Mouse (Mus musculus) Muller cell, postnatal 12 days (primary cell): ENCODE measurements around the gene Schip1.

Experiments
- DNase-seq: peaks from one replicate; pipeline ENCODE4 v3.0.0-alpha.2; 2015; ENCODE audit errors: inconsistent ontology term

Gene Schip1

DNA sequence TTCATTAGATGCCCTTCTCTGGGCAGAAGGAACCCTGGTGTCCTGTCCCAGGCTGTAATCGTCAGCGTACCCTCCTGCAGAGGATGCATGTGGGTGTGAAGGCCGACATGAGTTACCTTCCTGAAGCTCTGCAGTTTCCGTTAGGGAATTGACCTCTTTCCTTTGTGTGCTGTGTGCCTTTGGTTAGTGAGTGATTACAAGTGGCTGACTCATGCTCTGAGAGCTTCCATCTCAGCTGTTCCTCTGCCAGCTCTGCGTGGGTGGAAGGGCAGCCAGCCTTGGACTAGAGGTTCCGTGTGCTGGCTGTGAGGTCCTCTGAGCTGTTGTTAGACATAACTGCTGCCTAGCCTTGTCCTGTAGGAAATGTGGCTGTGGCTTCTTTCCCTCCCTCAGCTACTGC is 444.0 kb downstream of the Schip1 start:
- peak; percentile 95 for DNase-seq

DNA sequence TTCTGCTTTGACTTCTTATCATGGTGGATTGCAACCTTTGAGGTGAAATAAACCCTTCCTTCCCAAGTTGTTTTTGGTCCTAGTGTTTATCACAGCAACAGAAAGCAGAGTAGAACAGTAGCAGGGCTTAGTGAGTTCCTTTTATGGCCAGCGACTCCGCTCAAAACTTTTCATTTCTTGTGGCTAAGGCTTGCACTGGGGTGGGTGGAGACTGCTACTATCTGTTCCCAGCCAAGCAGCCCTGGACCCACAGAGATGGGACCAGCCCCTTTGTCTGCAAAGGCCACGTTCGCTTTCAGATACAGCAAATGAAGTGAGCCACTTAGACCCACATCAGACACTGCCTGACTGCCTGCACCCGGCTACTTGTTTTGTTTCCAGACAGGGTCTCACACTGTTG is 446.3 kb downstream of the Schip1 start:
- DNase-seq, result no peak

DNA sequence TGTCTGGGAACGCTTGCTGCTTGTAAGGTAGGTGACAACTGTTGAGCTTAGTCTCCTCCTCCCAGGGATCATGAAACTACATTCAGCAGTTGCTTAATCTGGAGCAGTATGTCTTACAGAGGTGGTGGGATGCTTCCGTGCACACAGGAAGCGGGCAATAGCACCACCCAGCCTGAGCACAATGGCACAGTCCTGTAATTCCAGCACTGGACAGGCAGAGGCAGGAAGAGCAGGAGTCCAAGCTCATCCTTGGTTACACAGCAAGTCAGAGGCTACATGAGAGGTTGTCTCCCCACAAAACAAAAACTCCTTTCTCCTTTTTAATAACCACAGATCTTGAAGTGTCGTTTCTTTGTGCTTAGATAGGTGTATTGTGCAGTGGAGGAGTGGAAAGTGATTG is 447.1 kb downstream of the Schip1 start:
- DNase-seq, result no peak

DNA sequence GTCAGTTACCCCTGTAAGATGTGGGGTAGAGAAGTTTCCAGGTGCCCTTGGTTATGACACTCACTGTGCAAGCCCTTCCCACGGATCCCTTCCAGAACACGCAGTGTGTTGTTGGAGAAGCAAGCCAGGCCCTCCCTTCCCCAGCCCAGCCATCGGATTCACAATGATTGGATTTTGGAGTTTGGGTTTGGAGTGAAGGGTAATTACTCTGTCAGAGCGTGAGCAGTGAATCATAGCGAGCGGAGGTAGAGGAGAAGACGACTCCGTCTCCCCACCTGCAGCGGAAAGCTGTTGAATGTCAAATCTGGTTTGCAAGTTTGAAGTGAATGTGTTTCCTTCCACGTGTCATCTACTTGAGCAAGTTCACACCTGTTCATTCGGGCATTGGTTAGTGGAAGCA is 447.7 kb downstream of the Schip1 start:
- DNase-seq, result no peak

DNA sequence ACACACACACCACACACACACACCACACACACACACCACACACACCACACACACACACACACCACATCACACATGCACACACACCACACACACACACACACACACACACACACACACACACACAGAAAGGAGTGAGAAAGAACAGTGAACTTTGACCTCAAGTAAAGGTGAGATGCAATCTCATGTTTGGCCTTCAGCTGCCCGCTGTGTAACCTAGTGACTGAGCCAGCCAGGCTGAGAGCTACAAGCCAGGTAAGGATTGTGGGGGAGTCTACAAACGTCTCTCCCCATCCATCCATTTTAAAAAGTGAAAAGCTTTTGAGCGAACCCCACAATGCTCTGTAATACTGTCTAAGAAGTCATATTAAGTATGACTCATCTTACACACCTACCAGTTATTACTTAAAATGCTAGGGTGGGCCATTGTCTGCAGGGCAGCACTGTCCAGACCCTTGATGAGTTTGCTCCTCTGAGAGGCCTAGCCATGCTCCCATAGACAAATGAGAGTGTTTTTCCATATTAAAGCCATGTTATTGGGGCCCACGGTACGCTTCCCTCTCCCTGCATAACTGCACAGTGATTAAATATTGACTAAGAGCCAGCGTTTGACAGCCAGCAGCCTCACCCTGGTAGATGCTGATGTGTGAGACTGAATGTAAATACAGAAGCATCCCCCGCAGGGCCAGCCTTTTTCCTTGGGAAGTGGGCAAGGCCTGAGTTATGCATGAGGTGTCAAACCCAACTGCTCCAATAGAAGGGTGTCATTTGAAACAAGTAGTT is 448.9 kb downstream of the Schip1 start:
- DNase-seq, result no peak

DNA sequence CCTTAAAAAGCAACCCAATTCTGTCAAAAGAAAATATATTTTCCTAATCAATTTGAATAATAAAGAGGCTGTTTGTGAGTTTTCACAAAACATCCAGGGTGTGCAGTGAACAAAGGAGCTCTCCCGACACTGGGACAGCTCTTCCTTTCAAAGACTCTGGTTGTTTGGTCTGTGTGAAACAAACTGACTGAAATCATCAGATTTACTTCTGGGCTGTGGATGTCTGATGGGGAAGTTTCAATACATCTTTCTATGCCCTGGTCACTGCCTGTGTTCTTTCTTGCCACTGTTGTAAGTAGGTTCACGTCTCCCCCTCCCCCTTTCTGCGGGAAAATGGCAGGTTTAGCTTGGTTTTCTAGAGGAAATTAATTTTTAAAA is 449.5 kb downstream of the Schip1 start:
- no peak for DNase-seq

DNA sequence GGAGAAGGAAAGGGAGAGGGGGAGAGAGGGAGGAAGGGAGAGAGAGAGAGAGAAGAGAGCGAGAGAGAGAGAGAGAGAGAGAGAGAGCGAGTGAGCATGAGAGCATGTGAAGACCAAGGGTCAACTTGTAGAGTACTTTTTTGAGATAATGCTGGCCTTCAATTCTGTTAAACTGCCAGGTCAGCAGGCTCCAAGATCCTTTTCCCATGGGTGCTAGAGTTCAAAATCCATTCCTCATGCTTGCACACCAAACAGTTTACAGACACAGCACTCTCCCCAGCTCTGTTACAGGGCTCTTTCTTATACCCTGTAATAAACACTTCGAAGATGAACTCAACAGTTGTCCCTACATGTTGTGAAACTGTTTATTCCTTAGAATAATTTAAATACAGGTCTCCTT is 450.1 kb downstream of the Schip1 start:
- DNase-seq, result no peak

DNA sequence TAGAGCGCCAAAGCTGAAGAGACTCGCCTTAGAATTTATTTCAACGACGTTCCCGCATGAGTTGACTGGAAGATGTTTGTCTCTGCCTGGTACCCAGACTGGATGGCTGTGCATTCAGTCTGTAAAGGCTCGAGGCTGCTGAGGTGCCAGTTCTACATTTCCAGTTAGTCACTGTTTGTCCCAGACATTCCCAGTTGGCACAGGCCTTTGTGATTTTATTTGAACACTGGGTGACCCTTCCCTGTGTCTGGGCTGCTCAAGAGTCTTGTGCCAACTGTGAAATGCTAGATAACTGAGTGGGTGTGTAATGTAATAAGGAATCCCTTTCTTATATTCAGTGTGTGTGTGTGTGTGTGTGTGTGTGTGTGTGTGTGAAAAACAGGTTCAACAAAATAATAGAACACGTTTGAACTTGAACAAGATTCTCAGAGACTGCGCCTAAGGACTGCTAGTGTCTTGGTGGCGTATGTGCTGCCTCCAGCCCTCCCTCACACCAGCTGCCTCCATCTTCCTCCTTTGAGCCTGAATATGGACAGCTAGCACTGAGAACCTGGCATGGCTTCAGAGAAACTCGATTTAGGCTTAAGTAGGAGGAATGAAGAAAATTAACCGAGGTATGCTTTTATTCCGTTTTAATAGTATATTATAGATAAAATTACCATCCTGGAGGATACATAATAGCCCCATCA is 451.9 kb downstream of the Schip1 start:
- DNase-seq, result peak; percentile 63

DNA sequence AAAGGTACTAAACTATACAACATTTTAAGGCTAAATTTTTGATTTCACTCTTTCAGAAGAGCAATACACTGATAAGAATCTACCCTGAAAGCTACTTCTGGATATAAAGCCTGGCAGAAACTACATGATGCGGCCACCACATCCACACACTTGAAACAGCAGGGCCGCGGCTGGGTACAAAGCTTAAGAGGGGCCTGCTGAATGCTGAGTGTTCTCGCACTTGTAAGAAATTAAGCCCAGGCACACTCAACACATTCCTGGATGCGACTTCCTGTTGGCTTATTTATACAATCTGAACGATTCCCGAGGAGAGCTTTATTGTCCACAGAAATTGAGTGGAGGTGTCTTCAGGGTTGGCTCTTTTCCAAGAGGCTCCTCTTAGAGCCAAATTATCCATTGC is 452.6 kb downstream of the Schip1 start:
- no peak for DNase-seq

DNA sequence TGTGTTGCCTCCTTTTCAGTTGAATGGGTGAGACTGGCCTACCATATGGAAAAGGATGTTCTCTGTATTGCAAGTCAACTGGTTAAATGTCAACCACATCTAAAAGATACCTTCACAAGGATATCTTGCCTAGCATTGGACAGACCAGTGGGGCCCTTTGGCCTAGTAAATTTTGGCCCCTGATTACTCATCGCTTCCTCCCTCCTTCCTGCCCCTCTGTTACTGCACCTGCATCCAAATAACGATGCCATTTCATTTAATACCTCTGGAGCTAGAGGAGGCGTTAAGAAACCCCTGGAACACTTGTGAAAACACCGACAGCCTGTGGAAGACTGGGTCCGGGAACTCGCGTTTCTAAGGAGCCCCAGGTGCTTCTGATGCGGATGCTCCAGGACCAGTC is 453.4 kb downstream of the Schip1 start:
- DNase-seq, result no peak

DNA sequence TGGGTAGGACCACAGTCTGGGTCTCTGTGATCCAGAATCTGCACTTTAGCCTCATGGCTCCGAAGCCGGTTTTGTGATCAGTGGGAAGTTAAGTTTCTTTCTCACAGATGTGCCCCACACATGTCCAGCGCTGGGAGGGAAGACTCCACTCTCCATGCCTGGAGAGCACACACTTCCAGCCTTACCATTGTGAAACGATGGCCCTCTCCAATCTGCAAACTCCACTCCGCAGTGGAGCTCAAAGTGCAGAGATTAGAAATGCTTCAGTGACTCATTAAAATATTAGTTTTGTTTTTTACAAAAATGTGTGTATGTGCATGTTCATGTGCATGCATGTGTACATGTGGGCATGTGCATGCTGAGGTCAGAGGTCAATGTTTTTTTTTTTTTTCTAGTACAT is 454.0 kb downstream of the Schip1 start:
- DNase-seq, result no peak

DNA sequence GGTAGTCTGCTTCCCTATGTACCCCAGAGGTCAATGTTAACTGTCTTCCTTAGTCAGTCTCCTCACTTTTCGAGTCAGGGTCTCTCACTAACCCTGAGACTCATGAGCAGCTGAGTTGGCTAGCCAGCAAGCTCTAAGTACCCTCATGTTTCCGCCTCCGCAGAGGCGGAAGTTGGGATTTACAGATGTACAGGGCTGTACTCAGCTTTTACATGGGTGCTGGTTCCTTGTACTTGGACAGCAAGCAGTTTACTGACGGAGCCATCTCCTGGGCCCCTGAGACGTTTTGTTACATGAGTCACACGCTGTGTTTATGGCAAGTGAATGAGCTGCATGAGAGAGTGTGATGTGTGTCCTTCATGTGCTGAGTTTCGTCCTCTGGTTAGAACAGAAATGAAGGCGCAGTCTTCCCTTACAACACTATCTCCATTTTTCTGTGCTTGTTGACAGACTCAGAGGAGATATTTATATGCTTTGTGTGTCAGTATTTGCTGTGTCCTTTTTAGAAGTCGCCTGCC is 460.8 kb downstream of the Schip1 start:
- DNase-seq, result no peak

DNA sequence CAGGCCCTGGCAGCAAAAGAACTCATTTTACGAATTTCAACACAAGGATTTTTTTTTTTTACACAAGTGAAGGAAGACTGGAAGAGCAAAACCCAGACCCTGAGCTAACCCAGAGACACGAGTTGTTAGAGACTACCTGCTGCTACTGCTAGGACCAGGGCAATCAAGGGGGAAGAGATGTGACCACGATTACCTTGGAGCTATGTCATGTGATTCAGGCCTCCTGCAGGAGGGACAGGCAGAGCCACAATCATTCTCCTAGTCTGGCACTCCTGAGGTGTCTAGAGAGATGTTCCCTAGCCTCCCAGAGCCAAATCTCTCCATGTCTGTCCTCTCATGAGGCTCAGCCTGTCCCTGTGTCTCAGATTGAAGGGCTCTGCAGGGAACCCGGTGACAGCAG is 461.8 kb downstream of the Schip1 start:
- DNase-seq, result no peak

DNA sequence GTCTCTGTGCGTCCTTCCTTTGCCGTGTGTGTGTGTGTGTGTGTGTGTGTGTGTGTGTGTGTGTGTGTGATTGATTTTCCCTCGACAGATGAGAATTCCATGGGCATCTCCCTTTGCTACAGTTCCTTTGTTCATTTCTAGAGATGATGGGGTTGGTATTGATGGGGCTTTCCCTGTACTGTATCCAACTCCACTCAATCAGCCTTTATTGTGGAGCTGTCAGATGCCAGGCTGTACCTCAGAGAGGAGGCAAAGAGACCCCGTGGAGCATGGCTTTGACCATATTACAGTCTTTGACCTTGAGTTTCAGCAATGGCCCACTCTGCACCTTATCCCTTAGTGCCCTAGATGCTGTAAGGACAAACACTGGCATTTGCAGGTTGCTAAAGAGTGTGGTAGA is 462.6 kb downstream of the Schip1 start:
- no peak for DNase-seq

DNA sequence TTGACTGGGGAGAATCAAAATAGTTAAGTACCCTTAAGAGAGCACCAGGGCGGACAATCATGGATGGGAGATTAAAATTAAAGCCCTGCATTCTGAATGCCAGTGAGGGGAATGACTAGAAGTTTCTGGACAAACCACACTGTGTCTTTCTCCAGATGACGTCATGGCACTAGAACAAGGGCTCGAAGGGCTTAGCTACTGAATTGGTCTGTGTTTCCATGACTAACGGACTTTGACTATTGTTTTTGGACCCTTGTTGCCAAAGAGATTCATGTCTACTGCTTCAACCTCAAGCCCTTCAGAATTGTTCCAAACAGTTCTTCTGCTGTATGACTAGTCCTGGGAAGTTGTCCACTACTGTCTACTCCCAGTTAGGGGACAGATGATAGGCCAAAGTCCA is 467.3 kb downstream of the Schip1 start:
- peak; percentile 61 for DNase-seq

DNA sequence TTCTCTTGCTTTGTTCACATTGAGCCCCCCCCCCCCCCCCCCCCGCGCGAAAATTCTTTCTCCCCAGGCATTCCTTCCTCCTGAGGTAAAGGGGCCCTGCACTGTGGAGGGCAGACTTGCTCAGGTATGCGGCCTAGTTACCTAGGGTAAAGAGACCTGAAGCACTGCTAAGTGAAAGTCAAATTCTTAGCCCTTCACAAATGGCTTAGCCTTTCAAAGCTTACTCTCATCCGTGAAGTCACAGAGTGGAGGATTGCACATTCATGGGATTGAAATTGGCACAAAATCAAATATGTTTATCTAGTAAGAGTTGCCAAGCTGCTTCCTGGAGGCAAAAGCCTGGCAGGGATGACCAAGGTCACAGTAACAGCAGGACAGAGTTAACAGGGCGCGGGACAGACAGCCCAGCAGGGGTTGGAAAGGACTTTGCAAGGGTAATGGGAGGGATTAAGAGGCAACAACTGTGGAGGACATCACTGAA is 470.0 kb downstream of the Schip1 start:
- peak; percentile 88 for DNase-seq

DNA sequence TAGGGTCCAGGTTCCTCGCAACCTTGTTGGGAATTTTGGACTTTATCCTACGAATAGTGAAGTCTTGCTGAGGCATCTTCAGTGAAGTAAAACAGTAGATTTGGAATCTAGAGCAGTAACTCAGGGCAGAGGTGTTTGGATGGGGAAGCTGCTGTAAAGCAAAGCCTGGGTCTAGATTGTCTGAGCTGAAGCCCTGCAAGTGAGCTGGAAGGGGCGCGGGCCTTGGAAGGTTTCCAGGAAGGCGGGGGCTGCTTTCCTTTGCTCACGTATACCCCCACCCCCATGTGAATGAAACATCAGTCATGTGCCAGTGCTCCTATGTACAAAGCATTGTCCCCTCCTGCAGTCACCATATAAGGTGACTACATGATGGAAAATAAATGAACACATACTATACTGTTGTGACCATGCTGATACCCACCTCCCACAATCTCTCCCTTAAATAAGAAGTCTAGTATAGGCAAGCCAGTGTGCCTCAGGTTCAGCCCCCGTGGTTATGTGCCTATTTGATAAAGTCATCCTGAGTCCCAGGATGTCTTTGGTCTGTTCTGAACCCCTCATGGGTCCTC is 470.6 kb downstream of the Schip1 start:
- DNase-seq, result no peak

DNA sequence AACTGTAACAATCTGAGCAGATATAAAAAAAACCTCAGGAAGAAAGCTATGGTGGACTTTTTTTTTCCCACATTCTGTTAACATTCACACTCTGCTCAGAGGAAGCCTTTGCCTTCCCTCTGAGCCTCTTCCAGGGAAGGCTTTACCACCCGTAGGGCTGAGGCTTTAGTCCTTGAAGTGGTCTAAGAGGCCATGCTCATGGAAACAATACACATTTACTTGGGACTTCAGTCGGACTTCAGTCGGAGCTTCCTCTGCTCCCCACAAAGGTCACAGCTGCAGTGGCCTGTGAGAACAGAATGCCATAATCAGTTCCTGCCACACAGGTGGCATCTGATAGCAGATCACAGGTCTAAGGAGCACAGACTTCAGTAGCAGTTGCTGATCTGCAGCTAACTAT is 471.5 kb downstream of the Schip1 start:
- DNase-seq, result no peak

DNA sequence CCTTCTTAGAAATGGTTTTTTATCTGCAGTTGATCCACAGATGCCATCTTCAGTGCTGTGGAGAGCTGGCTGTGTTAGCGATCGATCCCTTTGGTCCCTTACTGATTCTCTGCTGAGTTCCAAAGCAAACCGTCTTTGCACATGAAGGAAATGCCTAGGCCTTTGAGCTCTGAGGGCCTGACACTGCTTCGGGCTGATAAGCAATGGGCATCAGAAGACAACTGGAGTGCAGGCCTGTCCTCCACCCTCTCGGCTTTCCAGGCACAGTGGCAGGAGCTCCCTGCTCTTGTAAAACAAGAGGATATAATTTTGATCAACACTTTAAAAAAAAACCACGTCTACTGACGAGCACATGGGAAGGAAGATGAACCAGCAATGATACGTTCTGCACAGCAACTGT is 477.1 kb downstream of the Schip1 start:
- no peak for DNase-seq

DNA sequence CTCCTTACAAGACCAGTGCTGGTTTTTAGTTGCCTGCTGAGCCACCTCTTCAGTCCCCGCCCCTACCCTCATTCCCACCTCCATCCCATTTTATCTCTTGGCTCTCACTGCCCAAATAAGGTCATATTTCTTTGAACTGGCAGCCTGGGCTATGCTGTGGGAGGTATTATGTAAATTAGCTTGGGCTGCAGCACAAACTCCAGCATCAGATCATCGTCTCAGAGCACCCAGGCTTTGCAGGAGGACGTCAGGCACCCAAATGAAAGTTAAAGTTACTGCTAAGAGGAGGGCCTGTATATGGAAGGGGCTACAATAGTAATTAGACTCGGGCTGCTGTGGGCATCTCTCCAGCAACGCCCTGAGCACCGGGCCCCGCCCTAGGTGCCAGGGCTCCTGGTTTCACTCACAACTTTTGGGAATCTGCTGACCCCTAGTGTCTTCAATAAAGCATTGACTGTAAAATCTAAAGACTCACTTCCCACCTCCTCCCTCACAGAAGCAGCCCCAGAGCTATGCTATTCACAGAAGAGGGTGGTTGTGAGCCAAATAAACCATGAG is 478.4 kb downstream of the Schip1 start:
- peak; percentile 85 for DNase-seq

DNA sequence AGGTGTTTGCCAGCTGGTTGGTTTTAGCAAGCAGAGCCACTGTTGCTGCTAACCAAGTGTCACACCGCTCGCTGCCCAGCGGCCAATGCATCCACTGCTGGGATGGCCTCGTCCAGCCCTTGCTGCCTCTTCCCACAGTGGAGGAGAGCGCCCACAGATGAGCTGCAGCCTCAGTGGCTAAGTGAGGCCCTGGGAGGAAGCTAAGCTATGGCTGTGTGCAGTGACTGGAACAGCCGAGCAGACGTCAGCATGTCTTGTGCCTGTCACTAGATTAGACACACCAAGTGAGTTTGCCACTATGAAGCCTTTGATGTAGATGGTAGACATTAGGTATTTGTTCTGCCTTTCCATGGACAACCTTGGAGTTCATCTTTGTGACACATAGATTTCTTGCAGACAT is 480.2 kb downstream of the Schip1 start:
- no peak for DNase-seq

DNA sequence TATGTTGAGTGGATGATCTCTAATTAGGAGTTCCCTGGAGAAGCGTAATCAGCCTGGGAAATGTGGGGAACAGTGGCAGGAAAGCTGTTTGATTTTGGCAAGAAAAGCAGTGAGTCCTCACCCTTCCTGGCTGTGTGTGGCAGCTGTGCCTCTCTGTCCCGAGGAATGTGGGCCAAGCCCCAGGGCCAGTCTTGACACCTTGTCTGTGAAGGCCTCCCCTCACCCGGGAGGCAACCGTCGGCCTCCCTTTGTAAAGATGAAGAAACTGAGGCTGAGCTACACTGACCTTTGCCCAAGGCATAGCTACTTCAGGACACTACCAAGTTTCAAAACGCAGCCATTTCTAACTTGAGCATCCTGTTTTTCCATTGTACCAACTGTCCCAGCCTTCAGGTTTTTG is 481.3 kb downstream of the Schip1 start:
- peak; percentile 72 for DNase-seq
